Mouse (Mus musculus) left cerebral cortex, adult 11 months (tissue): ENCODE measurements around the gene Map1b.

Experiments
- DNase-seq: peaks from one replicate; pipeline ENCODE4 v3.0.0; 2022; ENCODE audit warnings: low spot score

Gene Map1b

GRCm38 (mm10) chr13:99399373-99399772, 117.0 kb downstream of the Map1b start:
- no peak for DNase-seq

GRCm38 (mm10) chr13:99398149-99398701, 118.1 kb downstream of the Map1b start:
- no peak for DNase-seq

GRCm38 (mm10) chr13:99397228-99397627, 119.1 kb downstream of the Map1b start:
- DNase-seq: no peak

- DNase-seq: no peak
Measured at GRCm38 (mm10) chr13:99395531-99395930, 120.8 kb downstream of the Map1b start.

- no peak for DNase-seq
Measured at GRCm38 (mm10) chr13:99394694-99395093, 121.6 kb downstream of the Map1b start.

- DNase-seq: no peak
Measured at GRCm38 (mm10) chr13:99393128-99393527, 123.2 kb downstream of the Map1b start.

- no peak for DNase-seq
Measured at GRCm38 (mm10) chr13:99391417-99391816, 124.9 kb downstream of the Map1b start.

GRCm38 (mm10) chr13:99387901-99388811, 128.2 kb downstream of the Map1b start:
- DNase-seq: no peak

GRCm38 (mm10) chr13:99386341-99386740, 130.0 kb downstream of the Map1b start:
- no peak for DNase-seq

GRCm38 (mm10) chr13:99385911-99386310, 130.4 kb downstream of the Map1b start:
- no peak for DNase-seq

- no peak for DNase-seq
Measured at GRCm38 (mm10) chr13:99384555-99385203, 131.7 kb downstream of the Map1b start.

GRCm38 (mm10) chr13:99382373-99382772, 134.0 kb downstream of the Map1b start:
- no peak for DNase-seq

- no peak for DNase-seq
Measured at GRCm38 (mm10) chr13:99378223-99378622, 138.1 kb downstream of the Map1b start.

- no peak for DNase-seq
Measured at GRCm38 (mm10) chr13:99377055-99377454, 139.3 kb downstream of the Map1b start.

GRCm38 (mm10) chr13:99375550-99375949, 140.8 kb downstream of the Map1b start:
- DNase-seq: peak; percentile 53

- DNase-seq: no peak
Measured at GRCm38 (mm10) chr13:99374191-99374590, 142.1 kb downstream of the Map1b start.

GRCm38 (mm10) chr13:99373684-99374083, 142.7 kb downstream of the Map1b start:
- DNase-seq: no peak
